Mouse (Mus musculus): Measurements from ENCODE around the gene Ctxn2. TPM values are rescaled to one million over a fixed set of nuclear protein-coding genes. Genes with fewer than 3 reads are reported as not detected.

The Ctxn2 gene
- polyA plus RNA-seq, 1 experiment = not detected

DNA sequence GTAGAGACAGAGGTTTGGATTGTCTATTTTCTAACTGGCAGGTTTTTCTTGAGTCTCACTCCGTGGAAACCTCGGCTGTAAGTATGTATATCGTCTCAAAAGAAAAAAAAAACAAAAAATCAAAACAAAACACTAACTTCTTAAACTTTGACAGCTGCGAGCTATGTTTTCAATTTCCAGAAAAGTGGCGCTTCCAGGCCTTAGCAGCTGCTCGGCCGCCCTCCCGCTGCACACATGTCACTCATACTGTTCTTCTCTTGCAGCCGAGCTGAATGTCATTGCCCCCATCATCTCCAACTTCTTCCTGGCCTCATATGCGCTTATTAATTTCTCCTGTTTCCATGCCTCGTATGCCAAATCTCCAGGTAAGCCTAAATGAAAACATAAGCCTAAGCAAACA, 51.4 kb downstream of the Ctxn2 start:
- TF ChIP-seq CTCF (IDR thresholded peaks at IDR 0.05; ENCODE audit: borderline replicate concordance, insufficient read depth, low read length) (no peak), POLR2A (IDR thresholded peaks at IDR 0.05; ENCODE audit: low read depth, low read length) (no peak)
- Histone ChIP-seq H3K27ac (ENCODE audit: insufficient read depth, low read length) (no peak overlapping the region), H3K4me1 (ENCODE audit: control insufficient read depth, insufficient read depth, low read length) (no peaks in the 10 kb centered on the region), H3K4me3 (ENCODE audit: insufficient read depth, low read length) (no peak overlapping the region)

DNA sequence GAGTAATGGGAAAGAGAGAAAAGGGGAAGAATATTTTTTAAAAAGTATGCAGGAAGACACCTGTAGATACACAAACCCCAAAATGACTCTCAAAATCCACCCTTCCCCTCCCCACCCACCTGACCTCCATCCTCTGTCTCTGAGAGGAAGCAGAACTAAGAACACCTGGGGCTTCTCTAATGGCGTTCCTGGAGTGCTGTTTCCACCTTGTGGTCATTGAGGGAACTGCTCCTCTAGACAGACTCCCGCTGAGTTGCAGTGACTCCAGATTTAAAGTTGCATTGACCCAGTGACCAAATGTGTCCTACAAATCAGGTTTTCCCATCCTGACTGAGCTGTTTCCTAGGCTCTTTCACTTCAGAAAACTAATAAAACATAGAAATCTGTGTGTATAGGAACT, 52.7 kb downstream of the Ctxn2 start:
- no peak overlapping the region for H3K4me3 ChIP-seq (ENCODE audit: insufficient read depth, low read length)
- H3K27ac ChIP-seq (ENCODE audit: insufficient read depth, low read length) = no peak overlapping the region
- TF ChIP-seq CTCF (IDR thresholded peaks at IDR 0.05; ENCODE audit: borderline replicate concordance, insufficient read depth, low read length) (peak; percentile 50; the same call in 1 of the 2 replicates), POLR2A (IDR thresholded peaks at IDR 0.05; ENCODE audit: low read depth, low read length) (no peak)
- no peaks in the 10 kb centered on the region for H3K4me1 ChIP-seq (ENCODE audit: control insufficient read depth, insufficient read depth, low read length)

DNA sequence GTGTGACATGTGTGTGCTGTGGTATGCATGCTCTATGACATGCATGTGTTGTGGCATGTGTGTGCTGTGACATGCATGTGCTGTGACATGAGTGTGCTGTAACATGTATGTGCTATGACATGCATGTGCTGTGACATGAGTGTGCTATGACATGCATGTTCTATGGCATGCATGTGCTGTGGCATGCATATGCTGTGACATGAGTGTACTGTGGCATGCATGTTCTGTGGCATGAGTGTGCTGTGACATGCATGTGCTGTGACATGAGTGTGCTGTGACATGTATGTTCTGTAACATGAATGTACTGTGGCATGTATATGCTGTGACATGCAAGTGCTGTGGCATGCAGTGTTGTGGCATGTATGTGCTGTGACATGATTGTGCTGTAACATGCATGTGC, 56.4 kb downstream of the Ctxn2 start:
- no peak overlapping the region for H3K4me3 ChIP-seq (ENCODE audit: insufficient read depth, low read length)
- H3K27ac ChIP-seq (ENCODE audit: insufficient read depth, low read length) = no peak overlapping the region
- TF ChIP-seq POLR2A (IDR thresholded peaks at IDR 0.05; ENCODE audit: low read depth, low read length) (no peak), CTCF (IDR thresholded peaks at IDR 0.05; ENCODE audit: borderline replicate concordance, insufficient read depth, low read length) (no peak)
- no peaks in the 10 kb centered on the region for H3K4me1 ChIP-seq (ENCODE audit: control insufficient read depth, insufficient read depth, low read length)

DNA sequence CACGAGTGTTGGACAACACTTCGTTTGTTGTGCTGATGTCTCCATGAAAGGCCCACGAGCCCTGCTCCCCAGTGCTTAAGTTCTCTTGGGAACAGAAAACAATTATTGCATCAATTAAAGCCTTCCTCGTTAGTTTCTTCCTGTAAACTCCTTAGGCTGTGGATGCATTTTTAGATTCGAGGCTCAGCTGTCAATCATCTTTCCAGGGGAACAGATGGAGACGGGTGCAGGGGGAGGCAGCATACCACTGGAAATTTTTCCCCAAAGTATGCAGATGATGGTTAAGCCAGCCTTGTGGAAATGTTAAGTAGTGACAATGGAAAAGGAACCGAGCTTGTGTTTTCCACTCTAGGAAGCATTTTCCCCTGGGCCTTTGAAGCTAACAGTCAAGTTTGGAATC, 60.3 kb downstream of the Ctxn2 start:
- no peaks in the 10 kb centered on the region for H3K4me1 ChIP-seq (ENCODE audit: control insufficient read depth, insufficient read depth, low read length)
- TF ChIP-seq POLR2A (IDR thresholded peaks at IDR 0.05; ENCODE audit: low read depth, low read length) (no peak), CTCF (IDR thresholded peaks at IDR 0.05; ENCODE audit: borderline replicate concordance, insufficient read depth, low read length) (no peak)
- no peak overlapping the region for H3K27ac ChIP-seq (ENCODE audit: insufficient read depth, low read length)
- no peak overlapping the region for H3K4me3 ChIP-seq (ENCODE audit: insufficient read depth, low read length)

Other genes with a start within 250 kb of the Ctxn2 start
- 0.25 TPM in 1 of 2 replicates, not detected in the other for gene Slc24a5, start 68.6 kb upstream of the Ctxn2 start, polyA plus RNA-seq (2011; ENCODE audit: insufficient read length, low read depth, missing spikeins)
- gene Myef2, start 13.0 kb upstream of the Ctxn2 start, polyA plus RNA-seq (2011; ENCODE audit: insufficient read length, low read depth, missing spikeins) = 81.1 and 91.6 TPM in 2 replicates
- gene Slc12a1, start 15.8 kb downstream of the Ctxn2 start, polyA plus RNA-seq (2011; ENCODE audit: insufficient read length, low read depth, missing spikeins) = 0.23 and 0.25 TPM in 2 replicates
- 58.6 and 66.6 TPM in 2 replicates for gene Dut, start 110.5 kb downstream of the Ctxn2 start, polyA plus RNA-seq (2011; ENCODE audit: insufficient read length, low read depth, missing spikeins)

All from embryonic fibroblast, embryonic 13.5 days (primary cell).